Mouse (Mus musculus): ENCODE measurements around the gene Dnaja3.

DNA sequence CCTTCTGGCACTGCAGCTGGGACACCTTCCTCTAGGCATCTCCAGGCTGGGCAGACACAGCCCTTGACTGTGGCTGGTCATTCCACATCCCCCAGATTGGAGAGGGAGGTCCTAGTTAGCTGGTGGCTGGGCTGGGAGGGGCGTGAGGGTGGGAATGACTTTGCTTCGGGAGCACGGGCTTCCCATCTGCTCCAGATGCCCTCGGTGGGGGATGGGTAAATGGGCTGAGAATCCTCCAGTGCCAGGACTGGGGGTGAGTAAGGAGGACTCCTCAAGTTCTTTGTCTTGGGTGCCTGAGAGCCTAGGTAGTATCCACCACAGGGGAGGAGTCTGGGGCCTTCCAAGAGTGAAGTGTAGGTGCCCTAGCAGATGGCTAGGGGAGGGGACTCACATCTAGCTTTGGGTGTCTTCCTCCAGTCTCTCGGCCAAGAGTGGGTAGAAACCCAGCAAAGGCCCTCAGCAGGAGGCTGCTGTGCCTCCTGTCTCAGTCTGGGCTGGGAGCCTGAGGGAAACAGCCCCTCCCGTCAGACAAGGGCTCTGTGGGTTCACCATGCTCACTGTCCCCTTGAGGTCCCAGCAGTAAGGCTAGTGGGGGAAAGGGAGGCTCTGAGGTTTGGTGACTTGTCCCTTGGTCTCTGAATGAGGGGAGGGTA is 40.8 kb upstream of the Dnaja3 start:
- TF ChIP-seq POLR2A (IDR thresholded peaks at IDR 0.05; ENCODE audit: insufficient read depth, low read depth, low read length) = no peak
- TF ChIP-seq CTCF (IDR thresholded peaks at IDR 0.05; ENCODE audit: insufficient read depth, low read depth, low read length) = no peak

Data from olfactory bulb, adult 2 months (tissue).